Mouse (Mus musculus) midbrain, embryonic 16.5 days (tissue): Measurements from ENCODE around the gene Myh9. TPM values are rescaled to one million over a fixed set of nuclear protein-coding genes. Genes with fewer than 3 reads are reported as not detected.

Experiments
- ATAC-seq: fragments of 200-750 bp; cut with Nextera tagmentation; 2 replicates; pipeline ENCODE4 v1.8.0; 2017; ENCODE audit warnings: moderate TSS enrichment
- H3K27ac ChIP-seq: fragments of 300-500 bp; sonication (generic); 2 replicates; pipeline ENCODE4 v1.5.1; 2014; ENCODE audit warnings: mild to moderate bottlenecking, low read length, mixed read lengths
- H3K27me3 ChIP-seq: fragments of 300-500 bp; sonication (generic); 2 replicates; pipeline ENCODE4 v1.6.1; 2014; ENCODE audit warnings: low read depth, low read length, mixed read lengths; ENCODE audit not compliant: control insufficient read depth, insufficient read depth
- H3K36me3 ChIP-seq: fragments of 300-500 bp; sonication (generic); 2 replicates; pipeline ENCODE4 v1.6.1; 2014; ENCODE audit warnings: mild to moderate bottlenecking, low read length, moderate library complexity, mixed read lengths; ENCODE audit not compliant: control insufficient read depth, insufficient read depth
- H3K4me1 ChIP-seq: fragments of 300-500 bp; sonication (generic); 2 replicates; pipeline ENCODE4 v1.6.1; 2014; ENCODE audit warnings: mild to moderate bottlenecking, low read length, mixed read lengths; ENCODE audit not compliant: control insufficient read depth, insufficient read depth
- H3K4me2 ChIP-seq: fragments of 300-500 bp; sonication (generic); 2 replicates; pipeline ENCODE4 v1.6.1; 2014; ENCODE audit warnings: mild to moderate bottlenecking, low read length, mixed read lengths
- H3K4me3 ChIP-seq: fragments of 300-500 bp; sonication (generic); 2 replicates; pipeline ENCODE4 v1.5.1; 2014; ENCODE audit warnings: low read depth, mild to moderate bottlenecking, low read length, moderate library complexity, mixed read lengths
- H3K9ac ChIP-seq: fragments of 300-500 bp; sonication (generic); 2 replicates; pipeline ENCODE4 v1.6.1; 2014; ENCODE audit warnings: low read depth, low read length, mixed read lengths
- H3K9me3 ChIP-seq: fragments of 300-500 bp; sonication (generic); replicated peaks from 2 replicates; pipeline ENCODE4 v1.6.1; 2014; ENCODE audit warnings: mild to moderate bottlenecking, low read length, mixed read lengths; ENCODE audit not compliant: control insufficient read depth, poor library complexity, severe bottlenecking
- WGBS: fragments of 180-500 bp; shearing (Covaris S2); extraction: QIAGEN DNeasy Blood & Tissue Kit; methylation state at CpG from one replicate; pipeline ENCODE4 v1.1.7; 2014; 5-methylcytosine and 5-hydroxymethylcytosine counted together
- polyA plus RNA-seq: library from polyadenylated mRNA; unstranded; fragments of >200 nt; fragmentation: Nextera tagmentation; extraction: Ambion mirVana; gene quantifications from 2 replicates; pipeline ENCODE4 v1.2.1, GENCODE M21; 2015

Gene Myh9
- polyA plus RNA-seq, 1 experiment from 2014 or later: 9.5 TPM

DNA sequence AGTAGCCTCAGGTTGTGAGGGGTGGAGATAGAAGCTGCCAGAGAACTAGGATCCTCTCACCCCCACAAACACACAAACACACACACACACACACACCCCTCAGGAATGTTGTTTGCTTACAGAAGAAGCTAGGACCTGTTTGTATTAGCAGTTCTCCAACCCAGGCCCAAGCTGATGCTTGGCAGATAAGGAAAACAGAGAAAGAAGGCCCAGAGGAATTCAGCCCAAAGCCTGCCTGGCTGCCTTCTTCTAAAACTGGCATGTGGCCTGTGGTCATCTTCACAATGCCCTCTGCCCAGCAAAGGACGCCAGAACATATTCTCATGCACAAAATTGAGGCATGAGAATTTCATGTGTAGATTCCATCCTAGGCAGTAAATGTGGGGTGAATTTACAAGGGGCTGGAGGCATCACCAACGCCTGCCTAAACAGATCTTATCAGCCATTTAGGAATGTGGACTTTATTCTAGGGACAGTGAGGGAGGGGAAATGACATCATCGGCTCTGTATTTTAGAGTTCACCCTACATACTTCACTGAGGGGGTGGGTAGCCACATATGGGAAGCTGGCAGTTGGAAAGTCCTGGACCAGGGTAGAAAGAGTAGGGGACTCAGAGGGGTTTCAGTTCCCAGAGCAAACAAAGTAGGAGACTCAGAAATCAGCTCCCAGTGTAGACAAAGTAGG, 21.4 kb downstream of the Myh9 start:
- 75% methylated on average over 3 of the region's 3 CpGs for WGBS
- H3K4me1 ChIP-seq: peaks cover 25% of the 10 kb centered on the region

DNA sequence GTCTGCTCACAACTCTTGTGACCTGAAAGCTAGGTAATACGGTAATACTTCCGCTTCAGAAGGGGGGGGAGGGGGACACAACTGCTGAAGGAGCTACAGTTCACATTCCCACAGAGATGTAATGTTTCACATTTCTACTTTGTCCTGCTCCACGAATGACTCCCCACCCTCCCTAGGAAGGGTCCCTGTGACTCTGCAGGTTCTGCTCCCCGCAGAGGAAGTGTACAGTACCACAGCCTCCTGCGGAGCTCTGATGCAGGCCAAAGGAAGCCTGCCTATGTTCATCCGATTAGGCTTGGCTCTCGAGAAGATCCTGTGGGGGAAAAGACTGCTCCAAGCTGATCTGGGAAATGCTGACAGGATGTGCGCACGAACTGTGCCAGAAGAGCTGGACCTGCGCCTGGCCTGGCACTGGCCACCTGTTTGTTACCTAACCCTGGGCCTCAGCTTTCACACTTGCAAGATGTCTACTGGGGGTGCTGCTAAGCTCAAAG, 22.0 kb downstream of the Myh9 start:
- Histone ChIP-seq H3K9ac (no peak overlapping the region), H3K4me1 (peaks cover 25% of the 10 kb centered on the region), H3K4me2 (no peak overlapping the region), H3K36me3 (no peaks in the 10 kb centered on the region), H3K27ac (no peak overlapping the region), H3K4me3 (no peak overlapping the region), H3K27me3 (no peaks in the 10 kb centered on the region), H3K9me3 (no peaks in the 10 kb centered on the region)
- 78% methylated on average over 10 of the region's 10 CpGs for WGBS
- ATAC-seq: no peak

More for the DNA sequence above, 21.4 kb downstream of the Myh9 start:
- H3K9me3 ChIP-seq: no peaks in the 10 kb centered on the region
- no peak overlapping the region for H3K4me2 ChIP-seq
- no peak overlapping the region for H3K4me3 ChIP-seq
- ATAC-seq: no peak
- H3K9ac ChIP-seq: no peak overlapping the region
- no peaks in the 10 kb centered on the region for H3K36me3 ChIP-seq
- H3K27ac ChIP-seq: no peak overlapping the region
- no peaks in the 10 kb centered on the region for H3K27me3 ChIP-seq

DNA sequence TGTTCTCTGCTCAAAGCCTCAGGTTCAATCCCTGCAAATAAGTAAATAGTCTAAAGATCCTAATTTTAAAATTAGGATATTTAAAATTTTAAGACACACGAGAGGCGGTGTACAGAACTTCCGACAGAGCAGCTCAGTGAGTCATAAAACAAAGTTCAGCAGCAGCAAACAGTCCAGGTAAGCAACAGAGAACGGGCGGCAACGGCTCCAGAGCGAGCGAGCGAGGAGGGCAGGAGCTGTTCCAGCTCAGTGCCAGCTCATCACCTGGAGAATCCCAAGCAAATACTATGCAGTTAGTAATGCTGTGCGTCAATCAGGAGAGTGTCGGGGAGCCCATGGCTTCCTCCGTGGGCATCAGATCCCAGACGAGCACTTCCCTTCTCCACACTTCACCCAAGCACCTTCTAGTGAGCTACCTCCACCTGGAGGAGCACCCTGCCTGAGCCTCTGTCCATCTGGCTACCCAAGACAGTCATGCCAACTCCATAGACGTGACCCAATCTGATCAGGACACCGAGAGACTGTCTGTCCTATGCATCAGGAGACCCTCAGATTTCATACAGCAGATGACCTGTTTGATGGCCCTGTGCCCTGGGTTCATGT, 23.3 kb downstream of the Myh9 start:
- WGBS: 91% methylated on average over 15 of the region's 15 CpGs
- Histone ChIP-seq H3K27ac (no peak overlapping the region), H3K27me3 (no peaks in the 10 kb centered on the region), H3K4me1 (peaks cover 25% of the 10 kb centered on the region), H3K9ac (no peak overlapping the region), H3K4me3 (no peak overlapping the region), H3K9me3 (no peaks in the 10 kb centered on the region), H3K4me2 (no peak overlapping the region), H3K36me3 (no peaks in the 10 kb centered on the region)
- no peak for ATAC-seq

DNA sequence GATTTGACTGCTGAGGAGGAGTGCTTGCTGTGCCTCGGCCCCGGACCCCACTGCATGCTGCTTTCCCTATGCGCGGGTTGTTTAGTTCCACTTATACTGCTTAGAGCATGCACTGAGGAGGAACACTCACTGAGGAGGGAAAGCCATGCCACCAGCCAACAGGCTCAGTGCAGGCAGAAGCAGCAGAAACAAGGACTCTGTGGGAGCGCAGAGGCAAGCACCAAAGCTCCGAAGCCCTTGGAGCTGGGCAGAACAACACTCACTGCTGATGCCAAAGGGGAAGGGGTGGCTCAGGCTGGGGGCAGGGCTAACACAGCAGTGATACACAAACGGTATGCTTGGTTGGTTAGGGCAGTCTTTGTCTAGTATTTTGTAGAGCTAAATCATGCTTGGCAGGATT, 24.6 kb downstream of the Myh9 start:
- Histone ChIP-seq H3K4me3 (no peak overlapping the region), H3K9me3 (no peaks in the 10 kb centered on the region), H3K27ac (peak overlapping the region; percentile 24; the same call in 1 of the 2 replicates), H3K27me3 (no peaks in the 10 kb centered on the region), H3K36me3 (no peaks in the 10 kb centered on the region), H3K9ac (no peak overlapping the region), H3K4me1 (peaks cover 25% of the 10 kb centered on the region), H3K4me2 (no peak overlapping the region)
- no peak for ATAC-seq
- WGBS: 60% methylated on average over 7 of the region's 7 CpGs

DNA sequence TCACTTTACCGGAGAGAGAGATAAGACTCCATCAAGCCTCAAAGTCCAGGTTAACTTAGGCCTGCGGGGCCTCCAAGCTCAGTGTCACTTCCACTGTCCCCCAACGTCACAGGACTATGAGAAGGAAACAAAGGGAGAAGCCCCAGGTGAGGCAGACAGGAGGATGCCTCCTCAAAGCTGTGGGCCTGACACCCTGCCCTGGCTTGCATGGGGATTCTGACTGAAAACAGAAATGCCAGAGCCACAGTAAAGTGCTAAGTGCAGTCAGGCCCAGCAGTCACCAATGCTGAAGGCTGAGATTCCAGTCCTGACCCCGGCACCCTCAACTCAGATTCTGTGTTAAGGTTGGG, 25.4 kb downstream of the Myh9 start:
- no peak overlapping the region for H3K4me2 ChIP-seq
- 80% methylated on average over 4 of the region's 4 CpGs for WGBS
- H3K4me3 ChIP-seq: no peak overlapping the region
- no peak for ATAC-seq
- H3K27me3 ChIP-seq: no peaks in the 10 kb centered on the region
- H3K27ac ChIP-seq: peak overlapping the region; percentile 20; the same call in 1 of the 2 replicates
- peaks cover 21% of the 10 kb centered on the region for H3K4me1 ChIP-seq
- H3K9ac ChIP-seq: 0 out of 2 replicates have a peak overlapping the region, but pooled peaks have one; percentile 6
- no peaks in the 10 kb centered on the region for H3K9me3 ChIP-seq
- no peaks in the 10 kb centered on the region for H3K36me3 ChIP-seq

DNA sequence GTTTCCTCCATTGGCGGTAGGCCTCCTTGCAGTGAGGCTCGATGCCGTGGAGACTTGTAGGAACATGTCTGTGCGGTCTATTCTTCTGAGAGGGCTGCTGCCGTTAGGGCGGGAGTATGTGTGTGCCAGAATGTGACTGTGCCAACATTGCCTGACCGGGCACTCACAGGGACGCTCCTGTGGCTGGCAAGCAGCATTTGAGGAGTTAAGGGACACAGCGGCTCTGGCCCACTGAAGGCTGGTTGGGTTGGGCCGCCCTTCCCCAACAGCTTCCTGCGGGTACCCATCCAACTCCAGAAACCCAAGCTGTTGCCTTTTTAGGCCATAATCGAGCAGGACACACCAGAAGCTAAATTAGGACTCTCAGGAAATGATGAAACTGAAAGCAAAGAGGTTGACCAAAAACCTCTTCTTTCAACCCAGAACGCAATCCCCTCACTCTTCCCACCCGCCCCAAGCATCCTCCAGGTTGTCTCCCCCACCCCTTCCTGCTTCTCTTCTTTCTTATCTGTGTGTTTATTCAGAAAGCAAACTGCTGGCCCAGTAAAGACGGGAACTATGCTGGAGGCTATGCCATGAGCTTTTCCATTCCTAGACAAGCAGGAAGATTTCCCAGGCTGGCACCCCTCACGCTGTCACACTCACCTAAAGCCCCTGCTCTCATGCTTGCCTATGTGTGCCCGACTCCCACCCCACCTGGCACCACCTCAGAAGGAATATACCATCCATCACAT, 25.9 kb downstream of the Myh9 start:
- Histone ChIP-seq H3K4me2 (no peak overlapping the region), H3K36me3 (no peaks in the 10 kb centered on the region), H3K9ac (no peak overlapping the region), H3K4me3 (no peak overlapping the region), H3K27ac (peak overlapping the region; percentile 20; the same call in 1 of the 2 replicates), H3K4me1 (peaks cover 23% of the 10 kb centered on the region), H3K9me3 (no peaks in the 10 kb centered on the region), H3K27me3 (no peaks in the 10 kb centered on the region)
- 80% methylated on average over 17 of the region's 17 CpGs for WGBS
- ATAC-seq: no peak

DNA sequence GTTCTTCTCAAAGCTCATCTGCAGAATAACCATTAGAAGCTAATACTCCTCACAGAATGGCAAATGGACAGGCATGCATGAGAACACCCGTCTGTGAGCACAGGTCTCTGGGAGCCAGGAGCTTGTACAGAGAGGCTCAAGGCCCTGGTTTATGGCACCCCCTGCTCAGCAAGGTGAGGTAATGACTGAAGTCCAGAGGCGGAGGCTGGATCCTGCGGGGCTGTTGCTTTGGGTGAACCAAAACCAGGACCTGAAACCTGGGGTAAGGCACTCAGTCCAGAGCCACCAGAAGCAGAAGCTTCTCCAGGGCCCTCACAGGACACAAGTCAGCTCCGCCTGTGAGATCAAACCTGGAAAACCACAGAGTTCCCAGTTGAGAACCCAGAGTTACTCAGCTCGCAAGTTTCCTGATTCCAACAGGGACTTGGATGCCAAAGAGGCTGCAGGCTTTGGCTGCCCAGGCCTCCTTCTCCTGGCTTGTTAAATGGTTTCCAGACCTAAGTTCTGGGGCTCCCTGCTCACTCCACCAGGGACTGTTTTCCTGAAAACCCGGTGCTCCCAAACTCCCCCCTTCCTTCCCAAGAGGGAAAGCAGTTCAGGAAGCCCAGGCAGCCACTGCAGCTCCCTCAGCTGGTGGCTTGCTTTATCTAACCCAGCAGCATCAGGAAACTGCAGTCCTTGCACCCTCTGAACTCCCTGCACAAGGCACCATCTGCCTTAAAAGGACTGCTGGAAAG, 28.2 kb downstream of the Myh9 start:
- WGBS: 86% methylated on average over 6 of the region's 6 CpGs
- Histone ChIP-seq H3K4me3 (no peak overlapping the region), H3K9ac (no peak overlapping the region), H3K4me2 (no peak overlapping the region), H3K9me3 (no peaks in the 10 kb centered on the region), H3K27ac (no peak overlapping the region), H3K27me3 (no peaks in the 10 kb centered on the region), H3K36me3 (no peaks in the 10 kb centered on the region), H3K4me1 (peaks cover 20% of the 10 kb centered on the region)
- ATAC-seq: no peak

DNA sequence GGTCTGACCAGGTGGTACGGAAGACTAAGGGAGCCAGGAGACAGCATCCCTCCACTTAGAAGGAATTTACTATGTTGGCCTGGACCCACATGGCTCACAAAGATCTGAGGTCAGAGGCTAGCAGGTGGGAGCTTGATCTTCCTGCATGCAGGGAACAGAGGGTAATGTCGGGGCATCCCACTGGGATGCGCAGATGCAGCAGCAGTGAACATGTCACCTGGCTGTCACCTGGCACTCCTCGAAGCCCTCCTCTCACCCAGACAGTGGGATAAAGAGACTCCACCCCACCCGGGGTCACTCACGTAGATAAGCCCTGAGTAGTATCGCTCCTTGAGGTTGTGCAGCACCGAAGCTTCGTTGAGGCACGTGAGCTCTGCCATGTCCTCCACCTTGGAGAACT, 29.4 kb downstream of the Myh9 start:
- peaks cover 16% of the 10 kb centered on the region for H3K4me1 ChIP-seq
- H3K4me2 ChIP-seq: no peak overlapping the region
- no peak for ATAC-seq
- H3K9me3 ChIP-seq: no peaks in the 10 kb centered on the region
- no peak overlapping the region for H3K9ac ChIP-seq
- 0 out of 2 replicates have a peak, but pooled peaks cover 1% of the 10 kb centered on the region for H3K36me3 ChIP-seq
- 94% methylated on average over 10 of the region's 10 CpGs for WGBS
- H3K27ac ChIP-seq: no peak overlapping the region
- no peak overlapping the region for H3K4me3 ChIP-seq
- no peaks in the 10 kb centered on the region for H3K27me3 ChIP-seq
